Mouse (Mus musculus) lung, postnatal 0 days (tissue): ENCODE measurements around the gene Eif2ak3.

Experiments used
- CTCF ChIP-seq: IDR thresholded peaks from 2 replicates; pipeline ENCODE4 v1.5.1; 2016; ENCODE audit warnings: antibody characterized with exemption, mild to moderate bottlenecking
- EP300 ChIP-seq: IDR thresholded peaks from 2 replicates; pipeline ENCODE4 v1.6.1; 2016; ENCODE audit warnings: antibody characterized with exemption, mild to moderate bottlenecking, control low read depth

DNA sequence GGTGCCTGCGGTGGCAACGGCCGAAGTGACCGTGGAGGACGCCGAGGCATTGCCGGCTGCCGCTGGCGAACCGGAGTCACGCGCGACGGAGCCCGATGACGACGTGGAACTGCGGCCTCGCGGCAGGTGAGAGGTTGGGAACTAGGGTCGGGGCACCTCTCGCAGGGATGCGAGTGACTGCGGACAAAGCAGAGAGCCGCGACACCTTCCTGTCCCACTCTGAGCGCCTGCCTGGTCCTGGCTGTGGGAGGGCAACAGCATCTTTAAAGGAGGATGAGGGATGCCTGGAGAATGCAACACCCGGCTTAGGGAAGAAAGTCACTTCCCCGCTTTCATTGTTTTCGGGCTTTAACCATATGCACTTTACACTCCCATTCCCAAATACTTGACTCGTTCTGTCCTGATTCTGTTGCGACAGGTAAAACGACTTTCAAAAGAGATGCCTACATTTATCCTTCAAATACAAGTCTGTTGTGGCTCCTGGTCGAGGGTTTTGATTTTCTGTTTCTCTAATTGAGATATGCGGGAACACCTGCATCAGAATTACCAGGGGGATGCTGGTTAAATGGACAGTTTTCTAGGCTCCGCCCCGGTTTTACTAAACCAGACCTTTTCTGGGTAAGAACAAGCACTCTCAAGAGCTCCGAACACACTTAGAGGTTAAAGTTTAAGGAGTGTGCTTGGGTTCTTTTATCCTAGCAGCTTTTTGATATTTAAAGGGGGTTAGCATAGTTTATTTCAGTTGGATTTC is 756 bp downstream of the Eif2ak3 start:
- TF ChIP-seq EP300 (no peak), CTCF (no peak)
